Mouse (Mus musculus) natural killer cell, adult 2 months (primary cell): Measurements from ENCODE around the gene Egln2.

Experiments used
- DNase-seq, 2 experiments: peaks; one replicate each; pipeline ENCODE4 v3.0.0; 2022; ENCODE audit warnings: low spot score in 2 of 2

The Egln2 gene

GRCm38 (mm10) chr7:27132588-27132987 is 34.0 kb downstream of the Egln2 start:
- peak; percentile 11 to 27 for DNase-seq

GRCm38 (mm10) chr7:27131387-27131786 is 35.2 kb downstream of the Egln2 start:
- DNase-seq, result no peak

GRCm38 (mm10) chr7:27130521-27131370 is 35.9 kb downstream of the Egln2 start:
- DNase-seq, result no peak

GRCm38 (mm10) chr7:27129811-27130210 is 36.8 kb downstream of the Egln2 start:
- no peak for DNase-seq

GRCm38 (mm10) chr7:27128946-27129345 is 37.7 kb downstream of the Egln2 start:
- DNase-seq, result no peak

GRCm38 (mm10) chr7:27128162-27128561 is 38.4 kb downstream of the Egln2 start:
- DNase-seq, result no peak

- DNase-seq, result no peak
These were observed 41.6 kb downstream of the Egln2 start for GRCm38 (mm10) chr7:27124969-27125368.

GRCm38 (mm10) chr7:27124305-27124832 is 42.2 kb downstream of the Egln2 start:
- DNase-seq, result no peak

- DNase-seq, result no peak
These were observed 46.9 kb downstream of the Egln2 start, which contains the start of gene Cyp2f2 for GRCm38 (mm10) chr7:27119676-27120075. Cyp2f2 (plus strand) TSS chr7:27119909.

- DNase-seq, result no peak
These were observed 48.5 kb downstream of the Egln2 start for GRCm38 (mm10) chr7:27118033-27118511.

GRCm38 (mm10) chr7:27111987-27112386 is 54.6 kb downstream of the Egln2 start:
- DNase-seq, result no peak

- DNase-seq, result no peak
These were observed 55.6 kb downstream of the Egln2 start for GRCm38 (mm10) chr7:27111038-27111437.

GRCm38 (mm10) chr7:27110327-27110726 is 56.3 kb downstream of the Egln2 start:
- no peak for DNase-seq
